Mouse (Mus musculus) olfactory bulb, adult 2 months (tissue): ENCODE measurements around the gene Fzd9.

Experiments used
- CTCF ChIP-seq: fragments of 200-500 bp; IDR thresholded peaks from 2 replicates; pipeline ENCODE4 v1.5.1; 2012; ENCODE audit warnings: low read depth, mild to moderate bottlenecking, low read length, moderate library complexity; ENCODE audit not compliant: insufficient read depth
- POLR2A ChIP-seq: fragments of 200-500 bp; IDR thresholded peaks from 2 replicates; pipeline ENCODE4 v1.6.1; 2012; ENCODE audit warnings: mild to moderate bottlenecking, low read depth, low read length, moderate library complexity; ENCODE audit not compliant: insufficient read depth

GRCm38 (mm10) chr5:135242136-135242535 lies 8.9 kb downstream of the Fzd9 start:
- no peak for TF ChIP-seq CTCF
- no peak for TF ChIP-seq POLR2A
